8 mouse cellular contexts compared by ENCODE assay signal in genomic region chr1:58585373-58586170, GRCm38 (mm10). TPM values are rescaled to one million over a fixed set of nuclear protein-coding genes. Genes with fewer than 3 reads are reported as not detected.
DNase-seq lines count a peak whose midpoint lies in the region; ATAC-seq and TF ChIP-seq lines count a peak whose summit lies in the region.

No protein-coding gene starts in this region.

- H3K4me3 ChIP-seq in kidney, embryonic 15.5 days (replicated peaks): peak overlapping the region; percentile 90
- peak overlapping the region; percentile 85 to 96 for H3K4me3 ChIP-seq in ES-E14 (ENCODE audit: insufficient read depth in 1 of 2, low read depth in 1 of 2, low read length in 2 of 2, poor library complexity in 1 of 2, severe bottlenecking in 1 of 2)
- peak overlapping the region; percentile 96 for H3K4me3 ChIP-seq in hindbrain, embryonic 10.5 days
- peak overlapping the region; percentile 76 for H3K4me3 ChIP-seq in limb, embryonic 15.5 days

- H3K27me3 ChIP-seq in kidney, embryonic 15.5 days: no peaks in the 10 kb centered on the region
- no peaks in the 10 kb centered on the region for H3K27me3 ChIP-seq in hindbrain, embryonic 10.5 days (ENCODE audit: insufficient read depth, poor library complexity, severe bottlenecking)
- no peaks in the 10 kb centered on the region for H3K27me3 ChIP-seq in limb, embryonic 15.5 days

- in situ Hi-C loops in ES-E14 (cut with MboI; ENCODE audit: low sequenced_read_pairs in 2 of 2, unreplicated experiment in 2 of 2): no loop called here

- peak; percentile 59; the same call in 1 of the 2 replicates for ATAC-seq in kidney, embryonic 15.5 days (replicated peaks; ENCODE audit: low FRiP score)
- ATAC-seq in limb, embryonic 15.5 days (ENCODE audit: insufficient number of reproducible peaks, low FRiP score, low TSS enrichment, low read depth): peak; percentile 28; the same call in 1 of the 2 replicates
- peak; percentile 14; the same call in 1 of the 2 replicates for ATAC-seq in monocyte, adult 5-6 weeks (replicated peaks; ENCODE audit: insufficient number of reproducible peaks, low FRiP score, low TSS enrichment, poor library complexity, severe bottlenecking)

- WGBS in kidney, embryonic 15.5 days: 4% methylated on average over 35 of the region's 36 CpGs
- WGBS in hindbrain, embryonic 10.5 days: 6% methylated on average over 36 of the region's 36 CpGs
- 6% methylated on average over 35 of the region's 36 CpGs for WGBS in limb, embryonic 15.5 days

- peak overlapping the region; percentile 81 for H3K9ac ChIP-seq in kidney, embryonic 15.5 days
- peak overlapping the region; percentile 90 for H3K9ac ChIP-seq in ES-E14 (ENCODE audit: insufficient read depth, low read depth, low read length, poor library complexity, severe bottlenecking)
- H3K9ac ChIP-seq in limb, embryonic 15.5 days: peak overlapping the region; percentile 74

- no peaks in the 10 kb centered on the region for H3K9me3 ChIP-seq in kidney, embryonic 15.5 days (replicated peaks)
- H3K9me3 ChIP-seq in ES-E14 (ENCODE audit: control insufficient read depth, insufficient read depth, low read depth, low read length): no peaks in the 10 kb centered on the region
- no peaks in the 10 kb centered on the region for H3K9me3 ChIP-seq in hindbrain, embryonic 10.5 days
- H3K9me3 ChIP-seq in limb, embryonic 15.5 days: no peaks in the 10 kb centered on the region

- peak overlapping the region; percentile 72 for H3K4me2 ChIP-seq in kidney, embryonic 15.5 days
- peak overlapping the region; percentile 59 for H3K4me2 ChIP-seq in limb, embryonic 15.5 days

- H3K27ac ChIP-seq in kidney, embryonic 15.5 days: 0 out of 2 replicates have a peak overlapping the region, but pooled peaks have one; percentile 48
- no peak overlapping the region for H3K27ac ChIP-seq in ES-E14 (ENCODE audit: insufficient read depth, low read depth, low read length, poor library complexity, severe bottlenecking)
- peak overlapping the region; percentile 96 for H3K27ac ChIP-seq in hindbrain, embryonic 10.5 days
- H3K27ac ChIP-seq in limb, embryonic 15.5 days: no peak overlapping the region; the same call in 1 of the 2 replicates

- no peaks in the 10 kb centered on the region for H3K36me3 ChIP-seq in kidney, embryonic 15.5 days
- H3K36me3 ChIP-seq in ES-E14 (ENCODE audit: control insufficient read depth, insufficient read depth, low read length, poor library complexity, severe bottlenecking): no peaks in the 10 kb centered on the region
- 0 out of 2 replicates have a peak, but pooled peaks cover 5% of the 10 kb centered on the region for H3K36me3 ChIP-seq in hindbrain, embryonic 10.5 days
- H3K36me3 ChIP-seq in limb, embryonic 15.5 days: no peaks in the 10 kb centered on the region

- no peak for DNase-seq in kidney, postnatal 25 days
- no peak for DNase-seq in ES-E14 (ENCODE audit: low read depth, low spot score)
- DNase-seq in cerebellum, adult 9-10 months: peak; percentile 57
- no peak for DNase-seq in hindbrain, embryonic 10.5 days (ENCODE audit: low spot score)
- DNase-seq in embryo, embryonic 11 days: no peak

- peaks cover 13% of the 10 kb centered on the region for H3K4me1 ChIP-seq in kidney, embryonic 15.5 days
- peaks cover 0 to 2% of the 10 kb centered on the region in 2 experiments; a peak in 1 of 4 replicates for H3K4me1 ChIP-seq in ES-E14 (ENCODE audit: control insufficient read depth in 2 of 2, insufficient read depth in 2 of 2, low read length in 2 of 2, poor library complexity in 1 of 2)
- peaks cover 17% of the 10 kb centered on the region for H3K4me1 ChIP-seq in hindbrain, embryonic 10.5 days (replicated peaks)
- H3K4me1 ChIP-seq in limb, embryonic 15.5 days: peaks cover 16% of the 10 kb centered on the region

TF ChIP-seq in ES-E14, 5 proteins besides CTCF, POLR2A, EP300 and RAD21:
- TF ChIP-seq CHD2 (IDR thresholded peaks at IDR 0.05; ENCODE audit: low read depth, low read length) (no peak), HCFC1 (IDR thresholded peaks at IDR 0.05; ENCODE audit: borderline replicate concordance, insufficient read depth, low read length) (no peak), ZC3H11A (IDR thresholded peaks at IDR 0.05; ENCODE audit: borderline replicate concordance, low read depth, low read length) (no peak), ZNF384 (IDR thresholded peaks at IDR 0.05; ENCODE audit: low read depth, low read length) (no peak), MAFK (IDR thresholded peaks at IDR 0.05; ENCODE audit: insufficient read depth, low read depth, low read length) (no peak)

RNA-seq across cellular contexts. Expression of gene Fam126b, which starts 0.6 kb away (rescaled TPM):
- 8.5 and 9.8 TPM in 2 replicates for polyA plus RNA-seq in kidney, embryonic 15.5 days (2015; fragmentation: Nextera tagmentation; extraction: Ambion mirVana)
- 17.6 and 22.7 TPM in 2 replicates for total RNA-seq in ES-E14 (2012; rRNA removed)
- 5.7 and 7.0 TPM in 2 replicates for polyA plus RNA-seq in hindbrain, embryonic 10.5 days (2016; fragmentation: Nextera tagmentation; extraction: Ambion mirVana)
- polyA plus RNA-seq in limb, embryonic 15.5 days (2015; fragmentation: Nextera tagmentation; extraction: Ambion mirVana): 6.1 and 7.4 TPM in 2 replicates
- total RNA-seq in monocyte, adult 5-6 weeks (2017): 11.6 to 17.6 TPM (median 14.9 TPM) in 3 replicates

RNA-seq across cellular contexts. Expression of gene Ndufb3, which starts 0.6 kb away (rescaled TPM):
- polyA plus RNA-seq in kidney, embryonic 15.5 days (2015; fragmentation: Nextera tagmentation; extraction: Ambion mirVana): 181 and 206 TPM in 2 replicates
- total RNA-seq in ES-E14 (2012; rRNA removed): 120 and 124 TPM in 2 replicates
- 154 TPM in 2 replicates for polyA plus RNA-seq in hindbrain, embryonic 10.5 days (2016; fragmentation: Nextera tagmentation; extraction: Ambion mirVana)
- 134 and 157 TPM in 2 replicates for polyA plus RNA-seq in limb, embryonic 15.5 days (2015; fragmentation: Nextera tagmentation; extraction: Ambion mirVana)
- 33.6 to 51.9 TPM (median 45.8 TPM) in 3 replicates for total RNA-seq in monocyte, adult 5-6 weeks (2017)

Comparison
In these comparisons a context has a peak if more than half of its experiments do, and no peak if none do; other contexts are left out.
1. H3K27ac ChIP-seq: peak in kidney, embryonic 15.5 days (single experiment) and hindbrain, embryonic 10.5 days (single experiment); none in ES-E14 (single experiment) and limb, embryonic 15.5 days (single experiment).
2. Peak in every context shown above with its lines, with median percentiles within 50 percentile points of each other: ATAC-seq, H3K4me3 ChIP-seq and H3K9ac ChIP-seq.